Mouse (Mus musculus): ENCODE measurements around the gene Tmtc4.

- TF ChIP-seq CTCF (IDR thresholded peaks at IDR 0.05; ENCODE audit: extremely low read depth, insufficient read depth, insufficient read length, insufficient replicate concordance): no peak
- TF ChIP-seq POLR2A (IDR thresholded peaks at IDR 0.05; ENCODE audit: low read depth, low read length): no peak
These were observed 101.6 kb downstream of the Tmtc4 start for GRCm38 (mm10) chr14:122882201-122882639.
